Mouse (Mus musculus): Measurements from ENCODE around the gene Traf3ip2.

GRCm38 (mm10) chr10:39666027-39666426 lies 53.3 kb downstream of the Traf3ip2 start:
- no peak for TF ChIP-seq POLR2A (IDR thresholded peaks at IDR 0.05; ENCODE audit: borderline replicate concordance, control insufficient read depth, low read depth, low read length)
- no peak for TF ChIP-seq CTCF (IDR thresholded peaks at IDR 0.05; ENCODE audit: control insufficient read depth, insufficient read depth, low read length)
